Mouse (Mus musculus) heart, embryonic 10.5 days (tissue): Measurements from ENCODE around the gene Pde9a. TPM values are rescaled to one million over a fixed set of nuclear protein-coding genes. Genes with fewer than 3 reads are reported as not detected.

Source experiments
- DNase-seq: peaks from one replicate; pipeline ENCODE4 v3.0.0-alpha.2; 2017; ENCODE audit warnings: low spot score
- H3K27ac ChIP-seq: fragments of 300-500 bp; sonication (generic); 2 replicates; pipeline ENCODE4 v1.5.1; 2016; ENCODE audit warnings: mild to moderate bottlenecking
- H3K27me3 ChIP-seq: fragments of 300-500 bp; sonication (generic); 2 replicates; pipeline ENCODE4 v1.6.1; 2016; ENCODE audit warnings: mild to moderate bottlenecking; ENCODE audit not compliant: poor library complexity, insufficient read depth, severe bottlenecking
- H3K36me3 ChIP-seq: fragments of 300-500 bp; sonication (generic); 2 replicates; pipeline ENCODE4 v1.6.1; 2016; ENCODE audit warnings: mild to moderate bottlenecking, moderate library complexity
- H3K4me1 ChIP-seq: fragments of 300-500 bp; sonication (generic); 2 replicates; pipeline ENCODE4 v1.6.1; 2016; ENCODE audit warnings: mild to moderate bottlenecking
- H3K4me3 ChIP-seq: fragments of 300-500 bp; sonication (generic); 2 replicates; pipeline ENCODE4 v1.5.1; 2016; ENCODE audit warnings: mild to moderate bottlenecking, moderate library complexity
- H3K9me3 ChIP-seq: fragments of 300-500 bp; sonication (generic); 2 replicates; pipeline ENCODE4 v1.6.1; 2016; ENCODE audit warnings: mild to moderate bottlenecking, moderate library complexity
- WGBS: fragments of 180-500 bp; shearing (Covaris S2); methylation state at CpG from one replicate; pipeline ENCODE4 v1.1.7; 2016; 5-methylcytosine and 5-hydroxymethylcytosine counted together
- polyA plus RNA-seq: library from polyadenylated mRNA; unstranded; fragments of >200 nt; fragmentation: Nextera tagmentation; extraction: Ambion mirVana; gene quantifications from 2 replicates; pipeline ENCODE4 v1.2.1, GENCODE M21; 2016

Gene Pde9a
- polyA plus RNA-seq, 1 experiment from 2014 or later = 14.4 TPM

DNA sequence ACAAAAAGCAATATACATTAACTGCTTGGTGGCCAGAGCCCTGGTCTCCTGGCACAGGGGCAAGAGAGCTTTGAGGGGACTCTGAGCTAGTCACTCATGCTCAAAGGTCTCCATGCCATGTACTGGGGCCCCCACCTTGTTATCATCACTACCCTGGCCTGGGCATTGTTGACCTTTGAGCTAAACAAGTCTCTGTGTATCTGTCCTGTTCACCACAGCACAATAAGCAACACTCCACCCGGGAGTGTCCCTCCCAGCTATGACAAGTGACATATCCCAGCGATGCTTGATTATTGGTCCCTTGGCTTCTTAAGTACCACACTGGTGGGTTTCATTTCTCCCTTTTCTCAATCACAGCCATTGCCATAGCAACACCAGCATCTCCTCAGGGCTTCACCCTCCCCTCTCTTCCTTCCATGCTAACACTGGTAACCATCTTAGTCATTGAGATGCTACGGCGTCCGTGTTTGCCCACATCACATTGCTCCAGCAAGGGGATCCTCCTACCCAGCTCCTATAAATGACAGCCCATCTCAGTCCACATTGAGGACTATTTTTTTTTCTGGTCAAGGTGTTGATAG is 20.3 kb upstream of the Pde9a start:
- H3K4me1 ChIP-seq = no peaks in the 10 kb centered on the region
- WGBS = 78% methylated on average over 5 of the region's 5 CpGs
- no peaks in the 10 kb centered on the region for H3K27me3 ChIP-seq
- H3K27ac ChIP-seq = no peak overlapping the region
- no peak overlapping the region for H3K4me3 ChIP-seq
- no peaks in the 10 kb centered on the region for H3K9me3 ChIP-seq
- no peak for DNase-seq
- no peaks in the 10 kb centered on the region for H3K36me3 ChIP-seq

DNA sequence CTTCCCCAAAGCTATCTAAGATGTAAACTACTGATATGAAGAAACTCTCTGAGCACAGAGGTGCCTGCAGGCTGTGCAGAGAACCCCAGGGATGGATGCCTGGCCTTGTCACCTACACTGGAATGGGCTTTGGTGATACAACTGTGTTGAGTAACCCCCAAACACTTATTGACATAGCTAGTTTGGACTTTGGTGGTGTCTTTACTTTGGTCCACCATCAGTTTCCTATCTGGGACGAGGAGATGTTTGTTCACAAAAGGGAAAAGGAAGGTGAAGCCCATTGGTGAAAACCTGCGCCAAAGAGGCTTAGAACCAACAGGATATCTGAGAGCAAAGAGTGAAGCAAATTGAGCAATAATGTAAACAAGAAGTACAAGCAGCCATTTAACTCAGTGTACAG is 15.8 kb upstream of the Pde9a start:
- H3K9me3 ChIP-seq = no peaks in the 10 kb centered on the region
- H3K27me3 ChIP-seq = 0 out of 2 replicates have a peak, but pooled peaks cover 3% of the 10 kb centered on the region
- no peak overlapping the region for H3K4me3 ChIP-seq
- H3K27ac ChIP-seq = no peak overlapping the region
- WGBS = 69% methylated on average over 2 of the region's 2 CpGs
- no peaks in the 10 kb centered on the region for H3K4me1 ChIP-seq
- no peak for DNase-seq
- H3K36me3 ChIP-seq = no peaks in the 10 kb centered on the region

DNA sequence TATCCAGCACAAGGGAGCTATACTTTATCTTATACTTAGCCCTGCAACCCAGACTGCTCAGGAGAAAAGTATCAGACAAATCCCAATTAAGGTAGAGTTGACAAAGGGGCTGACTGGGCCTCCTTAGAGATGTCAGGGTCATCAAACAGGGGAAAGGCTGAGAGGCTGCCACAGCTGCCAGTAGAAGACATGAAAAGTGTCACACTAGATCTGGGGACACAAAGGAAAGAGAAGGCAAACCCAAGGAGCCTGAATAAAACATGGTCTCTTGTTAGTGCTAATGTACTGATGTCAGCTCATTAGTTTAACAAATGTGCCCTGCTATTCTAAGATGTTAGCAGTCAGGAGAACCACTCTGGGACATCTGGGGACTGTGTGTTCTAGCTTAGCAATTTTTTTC is 15.1 kb upstream of the Pde9a start:
- no peaks in the 10 kb centered on the region for H3K4me1 ChIP-seq
- no peaks in the 10 kb centered on the region for H3K9me3 ChIP-seq
- H3K27ac ChIP-seq = no peak overlapping the region
- no peak for DNase-seq
- H3K4me3 ChIP-seq = no peak overlapping the region
- H3K27me3 ChIP-seq = 0 out of 2 replicates have a peak, but pooled peaks cover 3% of the 10 kb centered on the region
- no peaks in the 10 kb centered on the region for H3K36me3 ChIP-seq

DNA sequence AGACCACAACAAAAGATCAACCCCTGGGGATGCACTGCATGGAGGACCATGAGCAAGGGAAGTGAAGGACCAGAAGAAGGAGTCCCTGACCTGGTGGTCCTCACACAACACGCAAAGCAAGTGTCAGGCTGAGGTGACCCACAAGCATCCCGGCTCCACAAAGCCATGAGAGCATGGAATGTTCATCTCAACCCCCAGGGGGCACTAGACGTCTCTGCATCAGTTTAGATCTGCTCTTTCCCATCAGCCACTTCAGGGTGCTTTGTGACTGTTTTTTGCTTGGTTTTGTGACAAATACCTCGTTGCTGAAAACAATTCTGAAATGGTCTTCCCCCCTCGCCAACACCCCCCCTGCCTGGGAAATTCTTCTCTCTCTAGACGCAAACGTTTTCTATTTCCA is 8.0 kb upstream of the Pde9a start:
- H3K4me3 ChIP-seq = no peak overlapping the region
- H3K4me1 ChIP-seq = 0 out of 2 replicates have a peak, but pooled peaks cover 3% of the 10 kb centered on the region
- H3K36me3 ChIP-seq = no peaks in the 10 kb centered on the region
- no peaks in the 10 kb centered on the region for H3K9me3 ChIP-seq
- 0 out of 2 replicates have a peak, but pooled peaks cover 4% of the 10 kb centered on the region for H3K27me3 ChIP-seq
- WGBS = 18% methylated on average over 7 of the region's 7 CpGs
- H3K27ac ChIP-seq = no peak overlapping the region
- no peak for DNase-seq

DNA sequence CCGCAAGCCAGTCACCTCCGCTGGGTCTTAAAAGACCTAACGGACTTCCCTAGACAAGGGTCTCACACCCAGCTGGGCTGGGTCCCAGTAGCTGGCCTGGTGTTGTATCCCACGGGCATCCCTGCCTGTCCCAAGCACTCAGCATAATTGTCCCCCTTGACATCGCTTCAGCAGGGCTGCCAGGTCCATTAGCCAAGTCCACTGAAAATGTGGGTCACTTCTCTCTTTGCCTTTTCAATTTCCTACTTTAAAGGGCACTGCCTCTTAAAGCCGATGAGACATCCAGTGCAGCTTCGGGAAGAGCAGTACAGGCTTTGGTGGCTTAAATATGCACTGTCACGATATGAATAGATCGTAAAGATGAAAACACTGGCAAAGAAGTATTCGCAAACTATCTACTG is 7.6 kb upstream of the Pde9a start:
- Histone ChIP-seq H3K4me3 (no peak overlapping the region), H3K27me3 (0 out of 2 replicates have a peak, but pooled peaks cover 4% of the 10 kb centered on the region), H3K36me3 (no peaks in the 10 kb centered on the region), H3K27ac (no peak overlapping the region), H3K9me3 (no peaks in the 10 kb centered on the region), H3K4me1 (0 out of 2 replicates have a peak, but pooled peaks cover 3% of the 10 kb centered on the region)
- DNase-seq = no peak
- WGBS = 73% methylated on average over 10 of the region's 10 CpGs

DNA sequence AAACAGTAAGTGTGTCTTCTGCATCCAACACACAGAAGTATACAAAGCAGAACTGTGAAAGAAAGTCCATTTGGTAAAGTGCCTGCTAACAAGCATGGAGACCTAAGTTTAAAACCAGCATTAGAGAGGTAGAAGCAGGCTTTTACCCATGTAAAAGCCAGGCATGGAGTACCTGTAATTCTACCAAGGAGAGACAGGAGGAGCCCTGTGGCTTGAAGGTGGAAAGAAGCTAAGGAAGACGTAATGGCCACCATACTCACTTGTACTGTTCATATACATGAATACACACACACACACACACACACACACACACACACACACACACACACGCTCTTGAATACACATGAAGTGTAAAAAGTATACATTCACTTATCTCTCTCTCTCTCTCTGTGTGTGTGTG is 6.9 kb upstream of the Pde9a start:
- H3K36me3 ChIP-seq = no peaks in the 10 kb centered on the region
- H3K9me3 ChIP-seq = no peaks in the 10 kb centered on the region
- H3K4me1 ChIP-seq = 0 out of 2 replicates have a peak, but pooled peaks cover 3% of the 10 kb centered on the region
- DNase-seq = no peak
- H3K4me3 ChIP-seq = no peak overlapping the region
- H3K27ac ChIP-seq = no peak overlapping the region
- 61% methylated on average over 2 of the region's 2 CpGs for WGBS
- H3K27me3 ChIP-seq = 0 out of 2 replicates have a peak, but pooled peaks cover 4% of the 10 kb centered on the region

DNA sequence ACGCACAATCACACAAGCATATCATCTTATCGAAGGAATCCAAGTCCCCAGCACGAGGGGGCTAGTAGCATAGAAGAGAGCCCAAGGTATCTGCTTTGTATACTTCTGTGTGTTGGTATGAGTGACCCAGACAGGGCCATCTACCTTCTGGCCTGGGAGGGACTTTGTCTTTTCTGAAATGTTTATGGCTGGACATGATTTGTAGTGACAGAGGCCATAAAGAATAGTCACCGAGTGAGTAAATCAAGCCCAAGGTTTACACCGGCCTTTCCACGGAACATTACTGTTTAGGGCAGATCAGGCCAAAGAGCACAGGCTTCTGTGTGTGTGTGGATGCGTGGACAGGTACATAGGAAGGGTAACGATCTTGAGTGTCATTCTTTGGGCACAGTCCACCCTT is 6.1 kb upstream of the Pde9a start:
- H3K27ac ChIP-seq = no peak overlapping the region
- no peaks in the 10 kb centered on the region for H3K9me3 ChIP-seq
- H3K4me3 ChIP-seq = no peak overlapping the region
- H3K4me1 ChIP-seq = peaks cover 7% of the 10 kb centered on the region
- no peaks in the 10 kb centered on the region for H3K36me3 ChIP-seq
- DNase-seq = no peak
- H3K27me3 ChIP-seq = 0 out of 2 replicates have a peak, but pooled peaks cover 4% of the 10 kb centered on the region
- WGBS = 86% methylated on average over 8 of the region's 8 CpGs

DNA sequence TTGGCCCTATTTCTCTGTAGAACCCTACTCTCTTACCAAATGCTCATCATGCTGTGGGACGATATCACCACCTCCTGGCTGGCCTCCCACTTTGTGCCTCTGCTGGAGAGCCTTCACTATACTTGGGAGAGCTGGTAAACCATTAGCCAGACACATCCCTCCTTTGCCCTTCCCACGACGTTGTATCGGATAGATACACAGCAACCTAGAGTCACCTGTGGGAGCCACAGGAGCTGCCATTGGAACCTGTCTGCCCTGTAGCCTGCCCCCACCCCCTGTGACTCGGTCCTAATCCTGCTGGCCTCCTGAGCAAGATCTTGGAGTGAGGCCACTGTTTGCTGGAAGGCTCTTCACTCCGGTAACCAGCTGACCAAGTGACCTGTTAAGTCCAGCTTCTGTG is 2.7 kb upstream of the Pde9a start:
- H3K9me3 ChIP-seq = no peaks in the 10 kb centered on the region
- H3K4me3 ChIP-seq = no peak overlapping the region
- H3K27ac ChIP-seq = no peak overlapping the region
- DNase-seq = no peak
- peaks cover 18% of the 10 kb centered on the region for H3K27me3 ChIP-seq
- peaks cover 34% of the 10 kb centered on the region for H3K4me1 ChIP-seq
- no peaks in the 10 kb centered on the region for H3K36me3 ChIP-seq
- WGBS = 79% methylated on average over 6 of the region's 6 CpGs

DNA sequence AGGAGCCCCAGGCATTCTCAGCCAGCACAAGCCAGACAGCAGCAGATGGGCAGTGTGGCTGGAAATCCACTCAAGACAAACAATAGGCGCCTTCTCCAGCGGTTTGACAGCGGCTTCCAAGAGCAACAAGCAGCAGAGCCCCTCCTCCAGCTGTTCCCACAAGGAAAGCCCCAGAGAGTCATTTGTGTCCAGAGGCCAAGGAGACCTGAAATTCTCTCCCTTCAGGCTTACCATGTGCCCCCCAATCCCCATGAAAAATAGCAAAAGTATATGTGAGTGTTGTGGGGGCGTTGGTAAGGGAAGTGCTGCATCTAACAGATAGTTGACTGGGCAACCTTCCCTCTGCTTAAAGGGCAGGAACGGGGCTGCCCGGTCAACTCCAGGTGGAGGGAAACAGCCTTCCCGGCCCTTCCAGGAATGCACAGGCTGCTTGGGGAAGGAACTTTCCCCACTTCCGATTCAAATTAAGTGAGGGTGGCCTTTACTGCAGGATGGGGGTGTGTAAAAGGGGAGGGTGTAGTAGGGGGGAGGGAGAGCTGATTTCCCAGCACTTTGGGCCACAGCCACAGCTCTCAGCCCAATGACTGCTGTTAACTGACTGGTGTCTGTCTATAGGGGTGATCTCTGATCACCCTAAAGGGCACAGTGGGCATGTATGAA is 912 bp upstream of the Pde9a start:
- Histone ChIP-seq H3K4me3 (peak overlapping the region; percentile 75; the same call in 1 of the 2 replicates), H3K9me3 (no peaks in the 10 kb centered on the region), H3K4me1 (peaks cover 47% of the 10 kb centered on the region), H3K27ac (peak overlapping the region; percentile 17; the same call in 1 of the 2 replicates), H3K36me3 (no peaks in the 10 kb centered on the region), H3K27me3 (peaks cover 23% of the 10 kb centered on the region)
- 7% methylated on average over 8 of the region's 8 CpGs for WGBS
- no peak for DNase-seq

DNA sequence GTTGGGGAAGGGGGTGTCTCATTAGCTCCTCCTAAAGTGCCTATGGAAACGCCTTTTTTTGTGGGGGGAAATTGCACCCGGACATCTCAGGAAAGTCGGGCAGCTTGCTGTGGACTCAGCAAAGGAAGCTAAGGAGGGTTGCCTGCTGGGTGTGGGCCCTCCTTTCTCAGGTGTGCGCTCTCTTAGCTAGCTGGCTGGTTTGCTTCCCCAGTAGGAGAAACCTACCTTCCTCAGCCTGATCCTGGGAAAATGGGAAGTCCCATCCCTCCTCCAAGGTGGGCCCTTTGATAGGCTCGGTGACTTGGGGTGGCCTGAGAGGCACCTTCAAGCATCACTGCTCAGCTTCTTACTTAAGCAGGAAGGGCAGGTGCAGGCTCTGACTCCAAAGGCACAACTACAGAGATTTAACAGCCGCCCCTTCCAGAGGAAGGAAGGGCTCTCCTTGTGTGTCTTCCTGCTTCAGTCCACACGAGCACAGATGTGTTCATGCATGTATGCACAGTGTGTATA is 811 bp downstream of the Pde9a start:
- H3K9me3 ChIP-seq = no peaks in the 10 kb centered on the region
- peak overlapping the region; percentile 75 for H3K4me3 ChIP-seq
- DNase-seq = no peak
- peaks cover 23% of the 10 kb centered on the region for H3K27me3 ChIP-seq
- no peaks in the 10 kb centered on the region for H3K36me3 ChIP-seq
- peaks cover 57% of the 10 kb centered on the region for H3K4me1 ChIP-seq
- WGBS = 15% methylated on average over 7 of the region's 7 CpGs
- peak overlapping the region; percentile 85; the same call in 1 of the 2 replicates for H3K27ac ChIP-seq

DNA sequence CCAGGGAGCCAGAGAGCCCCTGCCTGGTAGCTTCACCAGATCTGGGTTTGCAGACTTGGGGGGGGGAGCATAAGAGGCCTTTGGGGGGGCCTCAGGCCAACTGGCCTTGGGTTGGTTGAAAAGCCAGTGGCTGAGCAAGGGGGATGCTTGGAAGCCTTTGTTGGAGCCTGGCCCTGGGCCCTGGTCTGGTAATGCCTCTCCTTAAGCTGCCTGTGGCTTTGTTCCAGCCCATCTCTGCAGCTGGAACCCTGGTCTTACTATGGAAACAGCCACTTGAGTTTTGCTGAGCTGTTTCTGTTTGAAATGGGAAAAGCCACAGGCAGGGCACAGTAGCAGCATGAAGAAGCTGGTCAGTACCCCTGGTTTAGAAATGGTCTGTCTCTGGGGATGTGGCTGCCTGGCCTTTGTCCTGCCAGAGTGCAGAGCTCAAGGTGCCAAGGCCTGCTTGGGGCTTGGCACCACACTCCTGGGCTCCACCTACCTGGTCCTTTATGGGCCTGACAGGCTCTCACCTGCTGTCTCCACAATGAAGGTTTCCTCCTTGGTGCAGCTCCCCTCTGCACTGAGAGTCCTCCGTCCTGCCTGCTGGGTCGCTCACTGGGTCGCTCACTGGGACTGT is 3.5 kb downstream of the Pde9a start:
- peaks cover 23% of the 10 kb centered on the region for H3K27me3 ChIP-seq
- no peaks in the 10 kb centered on the region for H3K36me3 ChIP-seq
- H3K4me3 ChIP-seq = no peak overlapping the region
- DNase-seq = no peak
- peaks cover 73% of the 10 kb centered on the region for H3K4me1 ChIP-seq
- WGBS = 84% methylated on average over 3 of the region's 3 CpGs
- H3K27ac ChIP-seq = peak overlapping the region; percentile 63
- H3K9me3 ChIP-seq = no peaks in the 10 kb centered on the region

DNA sequence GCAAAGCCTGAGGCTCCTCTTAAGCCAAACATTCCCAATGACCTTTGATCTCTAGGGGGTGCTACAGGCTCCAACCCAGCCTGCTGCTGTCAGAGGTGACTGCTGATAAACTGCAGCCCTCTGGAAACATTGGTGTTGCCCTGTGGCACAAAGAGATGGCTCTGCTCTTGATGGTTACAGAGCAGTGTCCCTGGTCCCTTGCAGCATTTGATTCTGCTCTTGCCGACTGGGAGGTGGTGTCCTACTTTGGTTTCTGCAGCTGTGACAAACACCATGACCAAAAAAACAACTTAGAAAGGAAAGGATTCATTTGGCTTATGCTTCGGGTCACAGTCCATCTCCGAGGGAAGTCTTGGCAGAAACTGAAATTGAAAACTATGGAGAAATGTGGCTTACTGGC is 5.5 kb downstream of the Pde9a start:
- H3K36me3 ChIP-seq = no peaks in the 10 kb centered on the region
- no peak for DNase-seq
- H3K9me3 ChIP-seq = no peaks in the 10 kb centered on the region
- 54% methylated on average over 3 of the region's 3 CpGs for WGBS
- H3K4me3 ChIP-seq = no peak overlapping the region
- H3K27me3 ChIP-seq = peaks cover 23% of the 10 kb centered on the region
- H3K27ac ChIP-seq = 0 out of 2 replicates have a peak overlapping the region, but pooled peaks have one; percentile 14
- peaks cover 56% of the 10 kb centered on the region for H3K4me1 ChIP-seq

DNA sequence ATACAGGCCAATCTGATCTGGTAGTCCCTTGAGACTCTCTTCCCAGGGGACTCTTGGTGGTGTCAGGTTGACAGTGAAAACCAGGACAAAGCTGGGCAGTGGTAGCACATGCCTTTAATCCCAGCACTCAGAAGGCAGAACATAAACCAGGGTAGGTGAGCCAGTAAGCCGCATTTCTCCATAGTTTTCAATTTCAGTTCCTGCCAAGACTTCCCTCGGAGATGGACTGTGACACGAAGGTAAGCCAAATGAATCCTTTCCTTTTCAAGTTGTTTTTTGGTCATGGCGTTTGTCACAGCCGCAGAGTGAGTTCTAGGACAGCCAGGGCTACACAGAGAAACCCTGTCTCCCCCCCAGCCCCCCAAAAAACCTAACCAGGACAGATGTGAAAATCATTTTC is 6.0 kb downstream of the Pde9a start:
- H3K36me3 ChIP-seq = no peaks in the 10 kb centered on the region
- DNase-seq = no peak
- H3K9me3 ChIP-seq = no peaks in the 10 kb centered on the region
- H3K4me1 ChIP-seq = peaks cover 50% of the 10 kb centered on the region
- WGBS = 84% methylated on average over 5 of the region's 5 CpGs
- peaks cover 18% of the 10 kb centered on the region for H3K27me3 ChIP-seq
- H3K4me3 ChIP-seq = no peak overlapping the region
- peak overlapping the region; percentile 30; the same call in 1 of the 2 replicates for H3K27ac ChIP-seq
